Mouse (Mus musculus) hindbrain, embryonic 15.5 days (tissue): ENCODE results near the gene Galnt10. TPM values are rescaled to one million over a fixed set of nuclear protein-coding genes. Genes with fewer than 3 reads are reported as not detected.

Source experiments
- ATAC-seq: fragments of 200-750 bp; cut with Nextera tagmentation; 2 replicates; pipeline ENCODE4 v1.8.0; 2017; ENCODE audit warnings: low read depth, moderate number of reproducible peaks, moderate TSS enrichment; ENCODE audit not compliant: low FRiP score
- H3K27ac ChIP-seq: fragments of 300-500 bp; sonication (generic); replicated peaks from 2 replicates; pipeline ENCODE4 v1.5.1; 2015; ENCODE audit warnings: mild to moderate bottlenecking, inconsistent platforms
- H3K27me3 ChIP-seq: fragments of 300-500 bp; sonication (generic); 2 replicates; pipeline ENCODE4 v1.6.1; 2015; ENCODE audit warnings: control low read depth, inconsistent platforms
- H3K36me3 ChIP-seq: fragments of 300-500 bp; sonication (generic); 2 replicates; pipeline ENCODE4 v1.6.1; 2015; ENCODE audit warnings: control low read depth, inconsistent platforms
- H3K4me1 ChIP-seq: fragments of 300-500 bp; sonication (generic); replicated peaks from 2 replicates; pipeline ENCODE4 v1.6.1; 2015; ENCODE audit warnings: control low read depth, inconsistent platforms
- H3K4me2 ChIP-seq: fragments of 300-500 bp; sonication (generic); 2 replicates; pipeline ENCODE4 v1.6.1; 2015; ENCODE audit warnings: moderate library complexity, mild to moderate bottlenecking, inconsistent platforms
- H3K4me3 ChIP-seq: fragments of 300-500 bp; sonication (generic); 2 replicates; pipeline ENCODE4 v1.5.1; 2015; ENCODE audit warnings: mild to moderate bottlenecking, inconsistent platforms
- H3K9ac ChIP-seq: fragments of 300-500 bp; sonication (generic); 2 replicates; pipeline ENCODE4 v1.6.1; 2015; ENCODE audit warnings: inconsistent platforms
- H3K9me3 ChIP-seq: fragments of 300-500 bp; sonication (generic); 2 replicates; pipeline ENCODE4 v1.6.1; 2016; ENCODE audit warnings: control low read depth, inconsistent platforms
- WGBS: fragments of 180-500 bp; shearing (Covaris S2); methylation state at CpG from one replicate; pipeline ENCODE4 v1.1.7; 2015; 5-methylcytosine and 5-hydroxymethylcytosine counted together
- polyA plus RNA-seq: library from polyadenylated mRNA; unstranded; fragments of >200 nt; fragmentation: Nextera tagmentation; extraction: Ambion mirVana; gene quantifications from 2 replicates; pipeline ENCODE4 v1.2.1, GENCODE M21; 2015

The Galnt10 gene
- polyA plus RNA-seq, 1 experiment from 2014 or later, result 14.6 TPM

- 2% methylated on average over 53 of the region's 53 CpGs for WGBS
- no peaks in the 10 kb centered on the region for H3K9me3 ChIP-seq
- no peaks in the 10 kb centered on the region for H3K36me3 ChIP-seq
- H3K4me3 ChIP-seq, result no peak overlapping the region
- no peak overlapping the region for H3K9ac ChIP-seq
- H3K27me3 ChIP-seq, result peaks cover 86% of the 10 kb centered on the region
- peaks cover 11% of the 10 kb centered on the region for H3K4me1 ChIP-seq
- H3K27ac ChIP-seq, result no peak overlapping the region
- no peak for ATAC-seq
- no peak overlapping the region for H3K4me2 ChIP-seq
Measured at GRCm38 (mm10) chr11:57828955-57829870, 184.0 kb downstream of the Galnt10 start.

DNA sequence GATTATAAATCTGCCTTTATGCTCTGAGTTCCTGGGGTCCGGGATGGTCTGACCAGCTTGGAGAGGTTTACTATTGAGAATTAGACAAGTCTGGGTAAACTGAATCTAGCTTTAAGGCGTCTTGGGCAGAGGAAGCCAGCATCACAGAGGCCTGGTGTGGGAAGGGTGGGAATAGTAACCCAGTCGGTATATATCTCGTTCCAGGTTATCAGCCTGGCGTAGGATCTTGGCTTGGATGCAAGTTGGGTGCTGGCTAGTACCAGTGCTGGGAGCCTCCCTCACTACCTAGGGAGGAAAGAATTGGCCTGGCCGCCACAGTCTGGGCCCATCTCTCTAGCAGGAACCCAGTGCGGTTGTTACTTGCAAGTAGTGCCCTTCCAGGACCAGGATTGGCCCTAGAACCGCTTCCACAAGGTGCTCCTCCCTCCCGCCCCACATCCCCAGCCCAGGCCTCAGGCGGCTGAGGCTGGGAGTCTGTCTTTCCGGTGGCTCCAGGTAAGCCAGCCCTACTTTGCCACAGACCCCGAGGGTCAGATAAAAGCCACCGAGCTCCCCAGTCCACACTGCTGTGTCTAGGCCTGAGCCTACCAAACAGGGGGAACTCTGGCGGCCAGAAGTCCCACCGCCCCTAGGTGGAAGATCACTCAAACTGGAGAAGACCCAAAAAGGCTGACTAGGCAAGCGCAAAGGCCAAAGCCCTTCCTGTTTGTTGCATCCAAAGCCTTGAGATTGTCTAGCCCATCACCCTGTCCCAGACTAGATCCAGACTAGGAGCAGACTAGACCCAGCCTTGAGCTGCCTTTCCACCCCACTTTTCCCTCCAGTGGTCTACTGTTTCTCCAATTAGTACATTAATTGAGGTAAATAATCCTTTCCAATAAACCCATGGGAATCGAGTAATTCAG is 184.9 kb downstream of the Galnt10 start:
- Histone ChIP-seq H3K4me3 (no peak overlapping the region), H3K9ac (no peak overlapping the region), H3K4me1 (peaks cover 11% of the 10 kb centered on the region), H3K36me3 (no peaks in the 10 kb centered on the region), H3K27ac (no peak overlapping the region), H3K4me2 (no peak overlapping the region), H3K27me3 (peaks cover 88% of the 10 kb centered on the region), H3K9me3 (no peaks in the 10 kb centered on the region)
- WGBS, result 14% methylated on average over 17 of the region's 17 CpGs
- ATAC-seq, result no peak

- peaks cover 89% of the 10 kb centered on the region for H3K27me3 ChIP-seq
- H3K27ac ChIP-seq, result no peak overlapping the region
- H3K9ac ChIP-seq, result no peak overlapping the region
- 2% methylated on average over 31 of the region's 31 CpGs for WGBS
- ATAC-seq, result no peak
- peaks cover 11% of the 10 kb centered on the region for H3K4me1 ChIP-seq
- H3K4me2 ChIP-seq, result no peak overlapping the region
- H3K9me3 ChIP-seq, result no peaks in the 10 kb centered on the region
- H3K4me3 ChIP-seq, result no peak overlapping the region
- H3K36me3 ChIP-seq, result no peaks in the 10 kb centered on the region
Measured at GRCm38 (mm10) chr11:57831281-57831781, 186.1 kb downstream of the Galnt10 start.

- ATAC-seq, result no peak
- no peak overlapping the region for H3K27ac ChIP-seq
- H3K9me3 ChIP-seq, result no peaks in the 10 kb centered on the region
- H3K27me3 ChIP-seq, result peaks cover 89% of the 10 kb centered on the region
- H3K9ac ChIP-seq, result no peak overlapping the region
- no peak overlapping the region for H3K4me3 ChIP-seq
- peaks cover 14% of the 10 kb centered on the region for H3K4me1 ChIP-seq
- H3K36me3 ChIP-seq, result no peaks in the 10 kb centered on the region
- 3% methylated on average over 16 of the region's 16 CpGs for whole genome bisulfite sequencing
- no peak overlapping the region for H3K4me2 ChIP-seq
Measured at GRCm38 (mm10) chr11:57831861-57832260, 186.6 kb downstream of the Galnt10 start.

DNA sequence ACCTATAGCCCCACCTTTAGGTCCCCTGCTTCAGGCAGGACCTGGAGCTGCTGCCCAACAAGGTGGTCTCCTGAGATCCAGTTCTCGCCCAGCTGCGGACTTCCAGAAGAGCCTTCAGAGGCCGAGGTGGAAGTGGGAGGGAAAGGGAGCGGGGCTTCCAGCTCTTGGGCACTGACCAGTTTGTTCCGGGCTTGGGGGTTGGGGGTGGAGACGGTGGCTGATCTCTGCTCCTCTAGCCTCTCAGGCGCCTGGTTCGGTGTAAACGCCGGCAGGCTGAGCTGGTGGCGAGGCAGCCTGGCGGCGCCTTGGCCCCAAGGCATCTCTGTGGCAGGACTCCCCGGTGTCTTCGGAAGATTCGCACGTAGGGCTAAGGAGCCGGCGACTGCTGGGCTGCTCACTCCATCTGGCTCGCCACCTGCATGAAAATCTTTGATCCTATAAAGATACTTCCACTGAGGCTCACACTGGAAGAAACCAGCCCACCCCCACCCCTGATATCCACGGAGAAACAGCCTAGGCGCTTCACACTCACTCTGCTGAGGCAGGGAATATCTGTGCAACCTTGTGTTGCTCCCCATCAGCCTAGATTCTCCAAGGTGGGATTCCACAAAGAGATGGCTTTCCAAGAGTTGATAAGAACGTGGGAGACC is 187.4 kb downstream of the Galnt10 start, which contains the start of gene Hand1:
Gene Hand1 (minus strand): TSS at position 267 of the 650 bp plus-strand sequence.
- Histone ChIP-seq H3K27me3 (peaks cover 88% of the 10 kb centered on the region), H3K9ac (no peak within 1 kb of the TSS), H3K36me3 (no peaks in the 10 kb centered on the region), H3K9me3 (no peaks in the 10 kb centered on the region), H3K4me2 (no peak within 1 kb of the TSS), H3K27ac (no peak within 1 kb of the TSS), H3K4me3 (no peak within 1 kb of the TSS), H3K4me1 (peaks cover 17% of the 10 kb centered on the region)
- WGBS, result 2% methylated on average over 23 of the region's 23 CpGs
- no peak for ATAC-seq

GRCm38 (mm10) chr11:57833296-57833977 is 188.2 kb downstream of the Galnt10 start:
- Histone ChIP-seq H3K27ac (no peak overlapping the region), H3K4me2 (no peak overlapping the region), H3K36me3 (no peaks in the 10 kb centered on the region), H3K27me3 (peaks cover 83% of the 10 kb centered on the region), H3K9ac (no peak overlapping the region), H3K4me1 (peaks cover 11% of the 10 kb centered on the region; the same call in 1 of the 2 replicates), H3K9me3 (no peaks in the 10 kb centered on the region), H3K4me3 (no peak overlapping the region)
- ATAC-seq, result no peak
- WGBS, result 1% methylated on average over 30 of the region's 30 CpGs

GRCm38 (mm10) chr11:57834031-57834430 is 188.8 kb downstream of the Galnt10 start:
- H3K27me3 ChIP-seq, result peaks cover 84% of the 10 kb centered on the region
- H3K4me1 ChIP-seq, result peaks cover 11% of the 10 kb centered on the region; the same call in 1 of the 2 replicates
- H3K4me3 ChIP-seq, result no peak overlapping the region
- 7% methylated on average over 6 of the region's 6 CpGs for WGBS
- ATAC-seq, result no peak
- H3K4me2 ChIP-seq, result no peak overlapping the region
- no peak overlapping the region for H3K9ac ChIP-seq
- H3K9me3 ChIP-seq, result no peaks in the 10 kb centered on the region
- no peak overlapping the region for H3K27ac ChIP-seq
- H3K36me3 ChIP-seq, result no peaks in the 10 kb centered on the region

- WGBS, result 9% methylated on average over 2 of the region's 2 CpGs
- H3K9ac ChIP-seq, result no peak overlapping the region
- no peak overlapping the region for H3K4me3 ChIP-seq
- no peak overlapping the region for H3K4me2 ChIP-seq
- no peak for ATAC-seq
- H3K36me3 ChIP-seq, result no peaks in the 10 kb centered on the region
- H3K9me3 ChIP-seq, result no peaks in the 10 kb centered on the region
- H3K27me3 ChIP-seq, result peaks cover 85% of the 10 kb centered on the region
- H3K4me1 ChIP-seq, result peaks cover 11% of the 10 kb centered on the region; the same call in 1 of the 2 replicates
- no peak overlapping the region for H3K27ac ChIP-seq
Measured at GRCm38 (mm10) chr11:57835331-57835730, 190.1 kb downstream of the Galnt10 start.

GRCm38 (mm10) chr11:57835931-57836330 is 190.7 kb downstream of the Galnt10 start:
- no peak overlapping the region for H3K9ac ChIP-seq
- no peak overlapping the region for H3K4me3 ChIP-seq
- H3K4me2 ChIP-seq, result no peak overlapping the region
- no peak for ATAC-seq
- no peaks in the 10 kb centered on the region for H3K36me3 ChIP-seq
- peaks cover 85% of the 10 kb centered on the region for H3K27me3 ChIP-seq
- H3K9me3 ChIP-seq, result no peaks in the 10 kb centered on the region
- peaks cover 13% of the 10 kb centered on the region; the same call in 1 of the 2 replicates for H3K4me1 ChIP-seq
- H3K27ac ChIP-seq, result no peak overlapping the region
- WGBS, result 9% methylated on average over 3 of the region's 3 CpGs

GRCm38 (mm10) chr11:57836401-57836800 is 191.2 kb downstream of the Galnt10 start:
- H3K4me1 ChIP-seq, result peaks cover 13% of the 10 kb centered on the region; the same call in 1 of the 2 replicates
- 4% methylated on average over 9 of the region's 9 CpGs for WGBS
- H3K9me3 ChIP-seq, result no peaks in the 10 kb centered on the region
- no peak overlapping the region for H3K27ac ChIP-seq
- no peaks in the 10 kb centered on the region for H3K36me3 ChIP-seq
- no peak for ATAC-seq
- H3K4me3 ChIP-seq, result no peak overlapping the region
- H3K9ac ChIP-seq, result no peak overlapping the region
- no peak overlapping the region for H3K4me2 ChIP-seq
- H3K27me3 ChIP-seq, result peaks cover 86% of the 10 kb centered on the region
